Mouse (Mus musculus) layer of hippocampus, adult 8-10 months (tissue): ENCODE measurements around the gene Mphosph10. TPM values are rescaled to one million over a fixed set of nuclear protein-coding genes. Genes with fewer than 3 reads are reported as not detected.

ENCODE experiments used
- DNase-seq, 2 experiments: peaks; one replicate each; pipeline ENCODE4 v3.0.0; 2022; ENCODE audit warnings: low spot score in 2 of 2
- total RNA-seq, 4 experiments: library from RNA; stranded (reverse); gene quantifications; 2 replicates each; pipeline ENCODE4 v1.2.4; 2022

Gene Mphosph10
- total RNA-seq, 4 experiments from 2014 or later: 19.9 to 25.9 (median 22.9) TPM

DNA sequence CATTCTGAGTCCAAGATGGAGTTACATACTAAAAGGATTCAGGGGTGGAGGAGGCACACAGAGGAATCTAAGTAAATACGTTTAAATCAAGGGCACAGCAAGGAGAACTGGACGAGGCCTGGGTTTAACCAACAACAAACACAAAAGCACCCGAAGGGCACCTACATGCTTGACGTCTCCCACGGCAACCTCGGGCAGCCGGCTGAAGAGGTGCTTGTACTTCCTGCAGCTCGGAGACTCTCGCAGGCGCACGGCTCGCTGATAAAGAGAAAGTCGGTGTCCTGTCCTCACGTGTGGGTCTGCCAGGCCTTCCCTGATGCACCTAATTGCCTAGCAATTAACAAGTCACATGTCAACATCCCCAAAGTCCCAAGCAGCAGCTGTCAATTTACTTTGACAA, 37.9 kb downstream of the Mphosph10 start:
- DNase-seq: no peak

DNA sequence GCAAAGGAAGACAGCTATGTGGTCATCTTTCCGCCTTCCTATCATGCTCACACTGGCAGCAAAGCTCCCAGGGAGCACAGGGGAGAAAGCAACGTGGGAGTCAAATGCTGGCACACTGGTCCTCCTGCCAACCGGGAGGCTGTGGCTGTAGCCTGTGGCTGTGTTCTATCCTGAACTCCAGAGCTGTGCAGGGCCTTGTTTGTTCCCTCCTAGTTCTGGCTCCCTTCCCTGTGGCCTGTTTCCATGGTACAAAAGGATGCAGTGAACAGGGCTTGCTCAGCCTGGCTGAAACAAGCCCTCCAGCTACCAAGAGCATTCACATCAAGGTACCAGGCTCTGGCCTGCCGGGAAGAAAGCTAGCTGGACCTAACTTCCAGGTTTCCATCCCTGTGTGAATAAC, 41.0 kb downstream of the Mphosph10 start:
- peak; percentile 85 to 87 for DNase-seq

DNA sequence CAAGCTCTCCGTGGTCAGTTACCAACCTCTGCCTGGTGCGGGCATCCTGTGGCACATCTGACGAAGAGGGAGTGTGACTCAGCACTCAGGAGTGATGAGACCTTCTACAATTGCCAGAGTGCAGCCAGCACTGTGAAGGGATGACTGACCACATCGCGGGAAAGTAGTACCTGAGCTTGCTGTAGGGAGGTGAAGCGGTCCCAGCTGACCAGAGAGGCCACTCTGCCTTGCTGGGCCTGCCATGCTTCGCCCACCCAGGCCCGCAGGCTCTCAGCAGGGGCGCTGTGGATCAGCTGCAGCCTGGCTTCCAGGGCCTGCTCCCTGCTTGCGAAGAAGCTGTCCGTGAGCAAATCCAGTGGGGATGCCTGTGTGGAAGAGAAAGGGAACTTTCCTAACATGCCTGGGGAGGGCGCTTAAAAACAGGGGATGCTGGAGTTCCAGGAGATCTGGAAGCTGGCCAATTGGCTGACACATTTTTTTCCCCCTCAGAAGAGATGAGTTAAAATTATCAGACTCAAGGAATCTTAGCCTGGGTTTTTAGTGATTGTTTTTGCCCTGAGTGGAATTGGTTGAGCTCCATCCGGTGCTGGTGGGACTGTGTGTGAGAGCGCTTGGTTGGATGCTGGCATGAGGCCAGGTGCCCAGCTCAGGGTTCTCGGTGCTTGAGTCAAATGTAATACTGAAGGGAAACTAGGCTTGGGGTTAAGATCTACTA, 42.8 kb downstream of the Mphosph10 start:
- peak in 1 of 2 experiments; percentile 54 for DNase-seq

DNA sequence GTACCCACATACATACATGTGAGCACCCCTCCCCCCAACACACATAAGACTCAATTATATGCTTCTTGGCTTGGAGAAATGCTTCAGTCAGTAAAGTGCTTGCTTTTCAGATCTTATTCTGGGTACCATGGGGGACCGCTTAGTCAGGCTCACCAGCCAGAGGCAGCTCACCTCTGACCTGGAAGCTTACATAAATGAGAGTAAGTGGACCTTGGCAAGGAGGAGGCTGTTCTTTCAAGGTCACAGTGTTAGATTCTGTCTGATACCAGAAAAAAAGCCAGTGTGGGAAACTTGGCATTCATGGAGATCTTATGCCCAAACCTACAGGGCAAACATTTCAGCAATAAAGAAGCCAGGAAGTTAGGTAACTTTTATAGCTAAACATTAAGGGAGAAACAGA, 44.3 kb downstream of the Mphosph10 start:
- DNase-seq: no peak

DNA sequence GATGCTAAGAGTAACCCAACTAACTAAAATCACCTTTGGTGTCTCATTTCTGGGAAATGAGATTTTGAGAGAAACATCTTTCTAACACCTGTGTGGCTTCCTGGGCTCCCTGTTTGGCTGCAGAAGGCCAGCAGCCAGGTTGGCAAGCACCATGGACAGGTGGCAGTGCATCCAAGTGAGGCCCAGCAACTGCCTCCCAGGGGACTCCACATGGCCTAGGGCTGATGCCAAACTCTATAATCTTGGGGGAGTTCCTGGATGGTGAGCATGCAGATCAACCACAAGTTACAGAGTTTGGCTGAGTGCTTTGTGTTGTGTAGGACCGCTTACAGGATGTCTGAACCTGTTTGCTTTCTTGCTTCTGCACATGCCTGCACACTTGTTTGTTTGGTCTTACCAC, 59.4 kb downstream of the Mphosph10 start:
- DNase-seq: no peak

DNA sequence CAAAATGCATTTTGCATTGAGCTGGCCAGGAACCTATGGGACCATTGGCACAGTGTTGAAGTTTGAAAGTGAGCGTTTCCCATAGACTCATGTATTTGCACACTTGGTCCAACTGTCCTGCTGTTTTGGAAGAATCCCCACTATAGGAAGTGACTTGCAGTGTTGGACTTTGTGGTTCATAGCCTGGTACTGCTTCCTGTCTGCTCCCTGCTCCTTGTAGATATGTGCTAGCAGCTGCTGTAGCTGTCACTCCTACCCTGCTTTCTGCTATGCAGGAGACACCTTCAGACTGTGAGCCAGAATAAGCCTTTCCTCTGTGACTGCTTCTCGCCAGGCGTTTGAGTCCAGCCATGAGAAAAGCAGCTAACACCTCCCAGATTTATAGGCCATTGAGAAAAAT, 60.8 kb downstream of the Mphosph10 start:
- DNase-seq: no peak

DNA sequence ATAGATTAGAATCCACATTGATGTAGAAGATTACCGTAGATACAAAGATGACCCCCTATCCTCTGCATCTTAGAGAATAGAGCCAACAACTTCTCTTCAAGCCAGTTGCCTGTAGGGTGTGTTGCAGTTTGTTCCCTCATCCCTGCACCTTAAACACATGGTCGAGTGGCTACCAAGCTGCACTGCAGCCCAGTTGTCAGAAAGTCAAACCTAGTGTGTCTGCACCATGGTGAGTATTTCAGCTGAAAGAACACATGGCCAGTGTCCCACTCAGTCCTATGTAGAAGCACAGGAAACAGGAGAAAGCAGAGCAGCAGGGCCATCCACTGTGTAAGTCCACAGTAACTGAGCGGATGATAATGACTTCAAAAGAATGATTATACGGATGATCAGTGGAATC, 64.6 kb downstream of the Mphosph10 start:
- no peak for DNase-seq

DNA sequence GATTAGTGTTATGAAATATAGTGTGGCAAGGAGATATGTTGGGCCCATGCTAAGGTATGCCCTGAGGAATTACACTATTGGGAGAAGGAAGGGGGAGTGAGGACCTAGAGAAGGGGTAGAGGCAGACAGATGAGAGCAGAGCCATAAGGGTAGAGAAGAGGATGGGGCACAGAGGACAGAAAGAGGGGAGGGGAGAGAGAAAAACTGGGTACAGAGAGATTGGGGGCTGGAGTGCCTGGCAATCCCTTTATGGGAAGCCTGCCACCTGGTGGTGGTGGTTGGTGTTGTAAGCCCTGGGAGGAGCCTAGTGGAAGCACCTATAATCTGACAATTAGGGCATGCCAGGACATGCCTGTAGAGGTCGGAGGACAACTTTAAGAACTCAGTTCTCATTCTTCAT, 65.2 kb downstream of the Mphosph10 start:
- DNase-seq: peak; percentile 49 to 86

Other genes with a start within 250 kb of the Mphosph10 start
- gene Trpm1, start 238.4 kb downstream of the Mphosph10 start, total RNA-seq: 1 to 10 TPM in 2 of 4 experiments, not detected in 2; 2.8 to 3.2 TPM
- 10 to 100 TPM; 19.2 to 24.9 (median 21.6) TPM for gene Mtmr10, start 104.6 kb downstream of the Mphosph10 start, total RNA-seq
- 10 to 100 TPM; 12.8 to 16.6 (median 14.0) TPM for gene Fan1, start 18.2 kb downstream of the Mphosph10 start, total RNA-seq
- gene Mcee, start 339 bp upstream of the Mphosph10 start, total RNA-seq: 10 to 100 TPM; 42.3 to 49.6 (median 44.7) TPM
- gene Apba2, start 109.4 kb upstream of the Mphosph10 start, total RNA-seq: 100 to 1,000 TPM; 231 to 246 (median 238) TPM